Mouse (Mus musculus): ENCODE data around the gene Mall. TPM values are rescaled to one million over a fixed set of nuclear protein-coding genes. Genes with fewer than 3 reads are reported as not detected.

Gene Mall
- total RNA-seq, 2 experiments from 2014 or later, result 7.5 to 8.7 TPM

DNA sequence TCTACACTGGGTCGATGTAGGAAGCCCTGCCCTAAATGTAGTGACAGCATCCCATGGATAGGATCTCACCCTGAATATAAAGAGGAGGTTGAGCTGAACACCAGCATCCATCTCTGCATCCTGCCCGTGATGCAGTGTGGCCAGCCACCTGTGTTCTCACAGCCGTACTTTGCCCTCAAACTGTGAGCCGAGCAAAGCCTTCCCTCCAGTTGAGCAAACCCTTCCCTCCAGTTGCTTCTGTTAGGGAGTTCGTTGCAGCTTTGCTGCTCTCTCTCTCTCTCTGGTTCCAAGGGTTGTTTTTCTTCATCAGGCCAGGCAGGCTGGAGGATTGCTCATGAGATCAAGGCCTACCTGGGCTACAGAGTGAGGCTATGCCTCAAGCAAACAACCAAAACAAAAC is 5.2 kb upstream of the Mall start:
- DNase-seq (ENCODE audit: low spot score), result no peak
- intact Hi-C loops (cut with DNase I), result no loop called here

GRCm38 (mm10) chr2:127730301-127730997 is 717 bp upstream of the Mall start:
- intact Hi-C loops (cut with DNase I), result no loop called here
- no peak for DNase-seq (ENCODE audit: low spot score)

- DNase-seq (ENCODE audit: low spot score), result no peak
- intact Hi-C loops (cut with DNase I), result no loop called here
These were observed 876 bp downstream of the Mall start for GRCm38 (mm10) chr2:127728661-127729450.

- intact Hi-C loops (cut with DNase I), result no loop called here
- no peak for DNase-seq (ENCODE audit: low spot score)
These were observed 1.6 kb downstream of the Mall start for GRCm38 (mm10) chr2:127728146-127728545.

DNA sequence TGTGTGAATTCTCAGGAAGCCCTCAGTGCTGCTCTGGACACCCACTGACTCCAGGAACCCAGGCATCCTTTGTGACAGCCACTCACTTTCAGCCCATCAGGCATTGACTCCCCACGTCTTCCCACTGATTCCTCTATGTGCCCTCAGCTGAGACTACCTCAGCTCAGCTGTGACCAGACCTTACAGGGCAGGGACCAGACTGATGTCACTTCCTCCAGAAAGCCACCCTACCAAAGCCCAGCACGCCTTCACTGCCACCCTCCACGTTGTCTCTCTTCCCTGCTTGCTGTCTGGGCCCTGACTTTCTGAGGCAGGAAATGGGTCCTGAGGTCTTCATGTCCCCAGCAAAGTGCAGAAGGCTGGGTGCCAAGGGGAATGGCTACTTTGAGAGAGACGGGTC is 6.5 kb downstream of the Mall start:
- DNase-seq (ENCODE audit: low spot score), result no peak

GRCm38 (mm10) chr2:127722176-127722892 is 7.4 kb downstream of the Mall start:
- intact Hi-C loops (cut with DNase I), result loop anchor here (2.0 kb wide), 1 partner anchor 14 kb away; no protein-coding TSS in a partner anchor
- peak; percentile 79 for DNase-seq (ENCODE audit: low spot score)

More for the DNA sequence above, 6.5 kb downstream of the Mall start:
- intact Hi-C loops (cut with DNase I), result loop anchor here (2.0 kb wide), 1 partner anchor 14 kb away; no protein-coding TSS in a partner anchor

DNA sequence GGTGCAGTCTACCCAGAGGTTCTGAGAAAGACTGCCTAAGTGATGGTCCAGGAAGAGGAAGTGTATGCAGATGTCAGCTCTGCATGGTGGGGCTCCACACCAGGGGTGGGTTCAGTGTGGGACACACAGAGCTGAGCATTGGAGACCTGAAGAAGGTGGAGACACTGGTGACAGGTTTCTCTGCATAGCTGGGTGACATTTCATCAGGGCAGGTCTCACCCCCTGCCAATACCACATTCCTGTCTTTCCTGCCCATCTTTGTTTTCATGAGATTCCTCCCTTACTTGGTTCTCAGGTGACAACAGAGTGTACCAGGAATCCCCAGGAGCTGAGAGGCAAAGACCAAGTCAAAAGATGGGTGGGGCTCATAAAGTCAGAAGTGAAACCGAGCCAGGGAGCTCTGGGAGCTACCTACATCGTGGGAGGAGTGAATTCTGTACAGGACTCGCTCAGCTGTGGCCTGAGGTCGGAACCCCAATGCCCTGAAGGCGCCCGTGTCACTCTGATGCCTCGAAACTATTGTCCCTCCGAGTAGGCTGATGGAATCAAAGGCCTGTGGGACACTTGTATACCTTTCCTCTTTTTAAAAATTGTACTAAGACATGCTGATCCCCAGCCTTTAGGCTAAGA is 10.8 kb downstream of the Mall start:
- intact Hi-C loops (cut with DNase I), result no loop called here
- DNase-seq (ENCODE audit: low spot score), result no peak

GRCm38 (mm10) chr2:127714726-127715125 is 15.0 kb downstream of the Mall start:
- intact Hi-C loops (cut with DNase I), result no loop called here
- DNase-seq (ENCODE audit: low spot score), result no peak

DNA sequence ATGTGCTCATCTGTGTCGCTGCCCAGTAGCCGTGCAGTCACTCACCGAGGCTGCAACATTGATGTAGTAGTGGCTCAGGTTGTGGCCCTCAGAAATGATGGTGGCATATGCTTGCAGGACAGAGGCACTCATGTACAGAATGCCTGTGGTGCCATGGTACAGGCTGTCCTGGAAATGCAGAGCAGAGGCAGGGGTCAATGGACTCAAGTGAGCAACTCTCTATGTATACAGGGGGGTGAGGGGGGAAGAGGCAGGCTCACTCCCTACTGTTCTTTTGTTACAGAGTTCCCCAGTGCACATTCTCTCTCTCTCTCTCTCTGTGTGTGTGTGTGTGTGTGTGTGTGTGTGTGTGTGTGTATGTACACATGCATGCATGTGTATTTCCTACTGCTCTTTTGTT is 20.9 kb downstream of the Mall start:
- intact Hi-C loops (cut with DNase I), result no loop called here
- DNase-seq (ENCODE audit: low spot score), result no peak

DNA sequence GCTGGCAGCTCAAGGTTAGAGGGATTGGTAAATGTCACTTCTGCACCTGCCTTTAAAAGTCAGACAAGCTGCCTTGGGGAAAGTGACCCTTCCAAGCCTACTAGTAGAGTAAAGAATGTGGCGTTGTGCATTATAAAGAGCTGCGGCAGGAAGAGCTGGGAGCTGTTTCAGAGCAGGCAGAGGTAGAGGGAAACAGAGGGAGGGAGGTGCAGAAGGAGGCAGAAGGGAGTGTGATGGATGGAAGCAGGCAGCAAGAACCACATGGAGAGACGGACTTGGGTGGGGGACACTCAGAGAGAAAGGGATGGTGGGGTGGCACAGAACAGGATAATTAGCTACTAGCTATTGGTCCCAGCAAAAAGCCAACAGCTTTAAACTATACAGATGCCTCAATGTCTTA is 21.7 kb downstream of the Mall start:
- intact Hi-C loops (cut with DNase I), result no loop called here
- DNase-seq (ENCODE audit: low spot score), result no peak

GRCm38 (mm10) chr2:127705267-127705666 is 24.5 kb downstream of the Mall start:
- DNase-seq (ENCODE audit: low spot score), result no peak
- intact Hi-C loops (cut with DNase I), result no loop called here

DNA sequence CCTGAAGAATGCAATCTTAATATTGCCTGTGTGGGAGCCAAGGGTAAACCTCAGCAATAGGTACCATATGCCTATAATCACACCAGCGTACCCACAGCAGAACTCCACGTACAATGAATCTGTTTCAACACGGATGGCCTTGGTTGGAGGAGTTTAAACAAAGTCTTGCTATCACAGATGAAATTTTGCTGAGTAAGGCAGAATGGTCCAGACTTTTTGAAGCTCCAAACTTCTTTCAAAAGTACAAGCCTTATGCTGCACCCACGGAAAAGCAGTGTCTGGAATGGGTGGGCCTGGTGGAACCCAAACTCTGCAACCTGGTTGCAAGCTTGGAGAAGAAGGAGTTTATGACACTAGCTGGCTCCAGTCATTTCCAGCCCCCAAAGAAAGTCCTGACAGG is 40.5 kb downstream of the Mall start:
- no peak for DNase-seq (ENCODE audit: low spot score)
- intact Hi-C loops (cut with DNase I), result no loop called here

DNA sequence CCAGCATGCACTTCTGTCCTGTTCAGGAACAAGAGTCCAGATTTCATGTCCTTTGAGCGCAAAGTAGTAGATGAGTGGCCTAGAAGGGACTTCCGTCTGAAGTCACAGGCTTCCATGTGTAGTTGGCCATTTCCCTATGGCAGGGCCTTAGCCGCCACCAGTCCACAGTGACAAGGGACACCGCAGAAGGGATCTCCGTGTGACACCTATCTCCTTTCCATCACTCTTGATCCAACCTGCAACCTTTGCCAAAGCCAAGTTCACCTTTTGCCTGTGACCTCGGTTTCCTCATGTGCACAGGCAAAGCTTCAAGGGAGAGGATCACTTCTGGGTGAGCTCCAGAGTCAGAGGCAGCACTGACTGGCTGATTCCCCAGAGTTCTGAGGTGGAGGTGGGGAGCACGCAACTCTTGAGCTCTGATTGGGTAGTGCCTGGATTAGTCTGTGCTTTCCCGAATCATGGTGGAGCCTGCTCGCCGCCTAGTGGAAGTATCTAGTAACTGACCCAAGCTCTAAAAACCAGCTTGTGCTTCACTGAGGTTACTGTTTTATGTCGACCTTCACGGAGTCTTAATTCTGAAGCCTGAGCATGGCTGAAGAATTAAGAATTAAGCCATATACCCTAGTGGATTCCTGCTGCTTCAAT is 45.9 kb downstream of the Mall start:
- peak; percentile 12 for DNase-seq (ENCODE audit: low spot score)
- intact Hi-C loops (cut with DNase I), result loop anchor here (5.0 kb wide), 1 partner anchor 77 kb away; no protein-coding TSS in a partner anchor

DNA sequence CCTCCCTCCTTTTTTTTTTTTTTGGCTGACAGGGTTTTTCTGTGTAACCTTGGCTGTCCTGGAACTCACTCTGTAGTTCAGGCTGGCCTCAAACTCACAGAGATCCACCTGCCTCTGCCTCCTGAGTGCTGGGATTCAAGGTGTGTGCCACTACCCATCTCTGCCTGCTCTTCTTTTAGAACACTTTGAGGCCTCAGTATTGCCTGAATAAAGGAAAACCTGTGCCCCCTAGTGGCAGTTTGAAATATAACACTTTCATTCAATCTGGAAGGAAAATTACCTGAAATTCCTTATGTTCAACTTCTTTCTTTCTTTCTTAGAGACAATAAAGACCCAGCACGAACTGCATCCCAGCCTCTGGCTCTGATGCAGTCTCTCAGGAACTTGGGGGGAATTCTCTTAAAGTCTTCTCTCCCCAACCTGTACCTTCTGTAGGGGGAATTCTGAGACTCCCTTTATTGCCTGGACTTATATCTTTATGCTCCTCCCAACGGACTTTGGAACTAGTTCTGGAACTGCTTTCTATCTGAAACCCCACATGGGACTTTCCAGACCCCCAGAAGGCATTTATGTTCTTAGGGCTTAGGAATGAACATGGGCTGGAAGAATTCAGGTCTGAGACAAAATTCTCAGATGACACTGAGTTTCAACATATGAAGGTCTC is 61.8 kb downstream of the Mall start:
- no peak for DNase-seq (ENCODE audit: low spot score)
- intact Hi-C loops (cut with DNase I), result loop anchor here (1.0 kb wide), 1 partner anchor 60 kb away; no protein-coding TSS in a partner anchor

DNA sequence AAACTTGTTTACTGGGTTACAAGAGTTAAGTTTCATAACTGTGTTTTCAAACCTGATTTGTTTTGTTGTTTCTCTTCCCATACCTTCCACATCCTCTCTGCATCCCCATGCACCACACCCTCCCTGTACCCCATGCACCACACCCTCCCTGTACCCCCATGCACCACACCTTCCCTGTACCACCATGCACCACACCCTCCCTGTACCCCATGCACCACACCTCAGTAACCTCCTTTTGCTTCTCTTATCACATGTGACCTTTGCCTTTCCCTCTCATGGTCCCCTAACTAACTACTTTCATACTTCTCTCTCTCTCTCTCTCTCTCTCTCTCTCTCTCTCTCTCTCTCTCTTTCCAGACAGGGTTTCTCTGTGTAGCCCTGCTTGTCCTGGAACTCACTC is 62.7 kb downstream of the Mall start:
- no peak for DNase-seq (ENCODE audit: low spot score)
- intact Hi-C loops (cut with DNase I), result no loop called here

DNA sequence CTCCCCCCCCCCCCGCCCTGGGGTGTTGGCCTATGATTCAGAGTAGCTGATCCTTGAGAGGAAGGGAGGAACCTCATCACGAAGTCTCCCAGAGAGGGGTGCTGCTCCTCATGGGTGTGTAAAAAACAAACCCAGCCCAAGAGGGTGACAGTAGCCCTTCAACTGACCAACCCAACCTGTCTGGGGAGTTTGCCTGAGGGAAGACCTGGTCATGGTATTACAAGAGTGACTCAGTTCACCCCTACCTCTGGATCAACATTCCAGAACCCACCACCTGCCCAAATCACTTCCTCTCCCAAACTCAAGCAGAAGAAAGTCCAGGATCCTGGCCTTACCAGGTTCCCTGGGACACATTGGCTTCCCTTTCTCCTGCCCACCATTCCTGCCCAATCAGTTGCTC is 67.0 kb downstream of the Mall start:
- intact Hi-C loops (cut with DNase I), result no loop called here
- DNase-seq (ENCODE audit: low spot score), result no peak

DNA sequence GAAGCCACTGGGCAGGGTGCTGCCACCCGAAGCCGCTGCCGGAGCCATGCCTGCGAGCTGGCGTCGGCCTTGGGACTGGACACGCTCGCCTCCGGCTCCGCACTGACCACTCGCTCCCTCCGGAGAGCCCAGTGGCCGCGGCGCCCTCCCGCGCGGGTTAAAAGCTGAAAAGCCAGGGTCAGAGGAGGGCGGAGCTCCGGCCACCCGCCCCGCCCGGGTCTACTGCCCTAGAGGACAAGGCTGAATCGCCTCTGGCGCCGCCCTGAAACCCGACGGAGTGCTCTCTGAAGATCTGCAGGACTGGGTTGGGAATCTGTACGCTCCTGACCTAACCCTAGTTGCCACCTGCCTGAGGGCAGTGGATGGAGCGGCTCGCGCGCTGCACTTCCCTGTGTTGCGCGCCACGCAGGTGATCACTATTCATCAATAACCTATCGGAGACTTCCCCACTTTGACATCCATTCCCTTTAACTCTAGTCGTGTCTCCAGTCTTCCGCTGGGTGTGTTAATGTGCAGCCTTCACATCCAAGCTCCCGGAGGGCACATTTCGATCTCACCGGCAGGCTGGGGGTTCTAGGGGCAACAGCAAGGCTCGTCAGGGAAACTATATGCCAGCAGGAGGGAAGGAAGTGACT is 73.5 kb downstream of the Mall start, which contains the start of gene Mal:
Gene Mal, minus strand, starts transcription at position 610 of the 635 bp plus-strand sequence.
- intact Hi-C loops (cut with DNase I), result no loop called here
- no peak for DNase-seq (ENCODE audit: low spot score)

- DNase-seq (ENCODE audit: low spot score), result no peak
- intact Hi-C loops (cut with DNase I), result no loop called here
These were observed 74.3 kb downstream of the Mall start for GRCm38 (mm10) chr2:127655419-127655818.

- DNase-seq (ENCODE audit: low spot score), result no peak
- intact Hi-C loops (cut with DNase I), result no loop called here
These were observed 74.9 kb downstream of the Mall start for GRCm38 (mm10) chr2:127654786-127655185.

All from heart, postnatal 25 days (tissue).